Mouse (Mus musculus): Measurements from ENCODE around the gene Xrra1.

Xrra1 gene

DNA sequence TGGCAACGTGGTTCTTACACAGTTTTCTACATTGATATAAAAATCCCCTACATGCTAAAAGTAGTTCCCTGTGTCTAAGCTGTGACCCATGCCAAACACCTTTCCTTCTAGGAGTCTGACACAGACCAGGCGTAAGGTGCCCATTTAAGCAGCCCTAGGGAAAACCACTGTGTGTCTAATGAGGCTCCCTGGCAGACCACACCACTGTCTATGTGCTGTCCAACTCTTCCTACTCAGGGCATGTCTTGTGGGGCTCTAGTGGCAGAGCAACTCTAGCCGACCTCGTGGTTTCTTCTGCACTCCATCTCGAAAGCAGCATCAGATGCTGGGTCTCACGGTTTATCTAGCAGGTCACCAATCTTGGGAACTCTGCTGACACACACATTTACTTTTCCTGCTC is 7.3 kb upstream of the Xrra1 start:
- no peak for DNase-seq

- no peak for DNase-seq
These were observed 5.6 kb upstream of the Xrra1 start for GRCm38 (mm10) chr7:99853350-99853749.

GRCm38 (mm10) chr7:99854311-99854710 is 4.6 kb upstream of the Xrra1 start:
- DNase-seq, result no peak

DNA sequence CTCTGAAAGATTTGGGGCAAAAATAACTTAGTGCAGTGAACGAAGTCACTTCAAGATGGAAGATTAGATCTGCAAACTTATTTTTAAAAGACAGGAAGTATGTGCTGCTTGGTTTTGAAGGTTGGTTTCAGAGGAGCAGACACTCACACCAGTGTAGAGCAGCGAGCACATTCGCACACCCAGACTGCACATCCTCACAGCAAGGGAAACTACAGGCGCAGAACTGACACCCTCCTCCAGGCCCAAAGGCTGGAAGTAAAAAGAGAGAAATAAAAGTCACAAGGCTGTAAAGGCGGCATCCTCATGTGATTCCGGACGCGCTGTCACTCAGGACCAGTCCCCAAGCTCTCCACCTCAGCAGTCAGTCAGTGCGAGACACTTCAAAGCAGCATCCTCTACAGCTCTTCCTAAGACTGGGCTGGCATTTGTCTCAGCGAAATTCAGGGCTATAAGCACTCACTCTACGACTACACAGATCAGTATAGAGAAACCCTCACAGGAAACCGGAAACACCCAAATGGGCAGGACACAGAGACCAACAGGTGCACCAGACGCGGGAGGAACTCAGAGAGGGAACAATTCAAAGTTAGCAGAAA is 2.6 kb upstream of the Xrra1 start:
- DNase-seq, result peak; percentile 68

GRCm38 (mm10) chr7:99858175-99858812 is 622 bp upstream of the Xrra1 start:
- no peak for DNase-seq

- DNase-seq, result no peak
These were observed 4.4 kb downstream of the Xrra1 start, which contains the start of gene Spcs2 for GRCm38 (mm10) chr7:99863362-99863761. Spcs2 (minus strand) TSS chr7:99863462.

GRCm38 (mm10) chr7:99864241-99865028 is 5.5 kb downstream of the Xrra1 start:
- no peak for DNase-seq

- DNase-seq, result no peak
These were observed 6.3 kb downstream of the Xrra1 start for GRCm38 (mm10) chr7:99865219-99865618.

DNA sequence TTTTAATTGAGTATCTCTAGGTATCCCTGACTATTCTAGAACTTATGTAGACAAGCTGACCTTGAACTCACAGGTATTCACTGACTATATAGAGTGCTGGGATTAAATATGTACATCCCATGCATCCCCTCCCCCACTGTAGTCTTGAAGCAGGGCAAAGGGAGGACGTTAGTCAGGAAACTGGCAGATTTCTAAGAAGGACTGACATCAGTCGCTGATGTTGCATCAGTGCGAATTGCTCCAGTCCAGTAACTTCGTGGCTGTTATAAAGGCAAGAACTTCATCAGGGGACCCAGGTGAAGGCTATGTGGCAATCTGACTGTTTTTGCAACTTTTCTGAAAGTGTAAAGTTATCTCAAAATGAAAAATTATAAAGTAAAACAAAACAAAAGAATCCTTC is 10.4 kb downstream of the Xrra1 start:
- no peak for DNase-seq

DNA sequence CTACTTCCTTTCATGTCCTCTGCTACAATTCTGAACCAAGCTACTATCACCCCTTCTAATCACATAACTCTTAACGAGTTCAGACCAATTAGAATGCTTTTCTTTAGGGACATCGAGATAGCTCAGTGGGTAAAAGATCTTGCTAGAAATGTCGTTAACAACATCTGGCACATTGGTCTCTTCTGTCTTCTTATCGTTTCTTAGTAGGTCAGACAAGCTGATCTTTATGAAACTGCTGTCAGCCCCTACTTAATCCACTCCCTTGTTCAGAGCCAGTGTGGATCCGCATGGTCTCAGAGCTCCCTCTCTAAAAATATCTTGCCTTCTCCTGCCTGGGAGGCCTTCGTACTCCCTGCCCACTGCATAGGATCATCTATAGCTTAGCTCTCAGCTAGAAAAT is 15.0 kb downstream of the Xrra1 start:
- no peak for DNase-seq

DNA sequence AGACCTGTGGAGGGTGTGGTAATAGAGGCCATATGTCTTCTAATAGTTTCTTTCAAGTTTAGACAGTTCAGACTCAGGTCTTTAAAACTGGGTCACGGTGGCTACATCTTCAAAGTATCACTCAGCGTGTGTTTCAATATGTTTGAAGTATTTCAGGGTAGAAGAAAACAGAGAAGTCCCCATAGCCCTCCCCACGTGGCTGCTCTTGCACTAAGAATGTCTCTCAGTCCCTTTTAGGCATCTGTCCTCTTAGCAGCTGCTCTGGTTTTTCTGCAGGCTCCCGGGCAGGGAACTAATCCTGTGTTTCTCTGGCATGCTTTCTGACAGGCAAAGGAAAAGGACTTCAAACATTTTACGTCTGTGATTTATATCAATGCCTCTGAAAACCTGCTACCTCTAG is 17.0 kb downstream of the Xrra1 start:
- DNase-seq, result peak; percentile 54

DNA sequence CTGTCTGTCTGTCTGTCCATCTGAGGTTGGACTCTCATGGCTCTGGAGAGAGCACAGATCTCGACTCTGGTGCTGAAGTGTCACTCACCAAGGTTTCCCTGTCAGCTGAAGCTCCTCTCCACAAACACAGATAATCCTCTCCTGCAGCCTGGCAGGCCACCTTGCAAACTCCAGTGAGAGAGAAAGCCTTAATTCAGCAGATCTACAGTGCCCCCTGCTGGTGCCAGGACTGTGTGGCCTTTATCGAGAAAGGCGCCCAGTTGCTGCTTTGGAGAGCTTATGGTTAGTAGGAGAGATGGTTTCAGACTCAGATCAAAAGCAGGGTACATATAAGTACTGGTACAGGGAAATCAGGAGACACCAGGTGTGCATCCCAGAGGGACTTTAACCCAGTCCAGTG is 17.4 kb downstream of the Xrra1 start:
- DNase-seq, result peak; percentile 92

GRCm38 (mm10) chr7:99878254-99878653 is 19.3 kb downstream of the Xrra1 start:
- DNase-seq, result no peak

GRCm38 (mm10) chr7:99887230-99887735 is 28.4 kb downstream of the Xrra1 start:
- DNase-seq, result no peak

DNA sequence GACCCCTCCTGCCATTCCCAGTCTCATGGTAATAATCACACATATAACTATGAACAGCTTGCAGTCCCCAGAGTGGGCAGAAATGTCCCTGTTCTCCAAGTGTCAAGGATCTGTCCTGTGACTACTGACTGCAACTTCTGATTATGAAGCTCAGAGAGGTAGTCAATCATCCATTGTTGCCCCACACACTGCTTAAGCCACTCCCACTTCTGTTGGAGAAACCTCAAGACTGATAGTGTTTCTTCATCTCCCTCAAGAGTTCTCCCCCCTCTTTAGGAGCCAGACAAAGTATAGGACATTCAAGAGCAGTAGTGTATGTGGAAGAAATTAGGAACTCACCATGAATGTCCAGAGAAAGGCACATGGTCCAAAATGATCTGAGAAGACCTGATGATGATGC is 28.8 kb downstream of the Xrra1 start:
- DNase-seq, result no peak

DNA sequence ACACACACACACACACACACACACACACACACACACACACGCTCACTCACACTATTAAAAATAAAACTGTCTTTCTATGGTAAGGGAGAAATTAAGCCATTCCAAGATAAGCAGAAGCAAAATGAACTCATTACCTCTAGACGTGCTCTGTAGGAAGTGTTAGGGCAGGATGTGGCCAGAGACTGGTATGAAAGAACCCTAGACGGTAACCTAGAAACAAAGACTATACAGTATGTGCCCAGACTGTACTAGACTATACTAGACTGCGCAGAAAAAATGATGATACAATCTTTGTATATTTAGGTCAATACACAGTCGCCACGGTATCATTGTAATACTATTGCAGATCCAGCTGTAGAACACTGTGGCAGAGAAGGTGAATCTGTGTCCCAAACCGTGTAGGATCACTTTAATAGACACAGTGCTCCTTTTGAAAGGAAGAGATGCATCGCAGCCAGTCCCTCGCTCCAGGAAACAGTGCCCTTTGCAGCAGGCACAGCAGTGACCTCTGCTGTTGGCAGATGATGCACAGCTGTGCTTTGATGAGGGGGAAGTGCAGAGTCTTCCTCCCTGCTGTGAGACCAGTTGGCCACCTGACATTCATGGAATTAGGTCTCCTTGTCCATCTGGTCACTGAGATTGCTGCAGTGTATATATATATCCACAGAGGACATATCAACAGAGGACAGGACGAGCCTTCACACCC is 30.4 kb downstream of the Xrra1 start:
- DNase-seq, result peak; percentile 84

- peak; percentile 78 for DNase-seq
These were observed 31.3 kb downstream of the Xrra1 start for GRCm38 (mm10) chr7:99890168-99890755.

DNA sequence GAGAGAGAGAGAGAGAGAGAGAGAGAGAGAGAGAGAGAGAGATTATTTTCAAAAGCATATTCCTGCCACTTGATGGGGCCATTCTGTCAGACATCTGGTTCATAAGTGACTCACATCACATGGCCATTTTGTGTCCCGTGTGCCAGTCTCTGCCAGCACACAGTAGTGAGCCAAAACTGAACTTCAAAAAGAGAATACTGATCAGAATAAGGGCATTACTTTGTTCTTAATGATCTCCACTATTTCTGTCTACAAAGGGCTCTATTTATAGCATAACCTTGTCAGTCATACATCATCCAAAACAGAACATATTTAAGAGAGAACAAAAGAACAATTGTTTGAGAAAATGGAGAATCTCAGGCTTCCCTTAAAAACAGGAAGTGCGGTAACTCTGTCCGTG is 32.6 kb downstream of the Xrra1 start:
- no peak for DNase-seq

DNA sequence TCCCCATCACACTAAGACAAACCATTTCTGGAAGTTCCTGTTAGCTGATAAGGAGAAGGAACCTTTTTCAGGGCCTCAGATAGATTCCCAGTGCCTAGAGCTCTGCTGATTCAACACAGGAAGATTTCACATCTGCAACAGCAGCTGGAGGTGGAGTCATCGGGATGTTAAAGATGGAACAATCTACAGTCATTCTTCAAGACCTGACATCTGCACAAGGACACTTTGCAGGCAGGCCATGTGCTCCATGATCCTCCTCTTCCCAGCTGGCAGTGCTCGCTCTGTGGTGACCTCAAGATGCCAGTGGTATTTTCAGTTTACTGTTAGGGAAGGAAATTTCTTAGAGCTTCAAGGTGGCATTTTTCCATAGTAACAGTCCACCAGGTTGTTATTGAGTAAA is 33.4 kb downstream of the Xrra1 start:
- DNase-seq, result peak; percentile 10

GRCm38 (mm10) chr7:99893967-99894366 is 35.1 kb downstream of the Xrra1 start:
- DNase-seq, result no peak

- no peak for DNase-seq
These were observed 35.6 kb downstream of the Xrra1 start for GRCm38 (mm10) chr7:99894478-99894877.

- DNase-seq, result no peak
These were observed 38.0 kb downstream of the Xrra1 start for GRCm38 (mm10) chr7:99896905-99897304.

DNA sequence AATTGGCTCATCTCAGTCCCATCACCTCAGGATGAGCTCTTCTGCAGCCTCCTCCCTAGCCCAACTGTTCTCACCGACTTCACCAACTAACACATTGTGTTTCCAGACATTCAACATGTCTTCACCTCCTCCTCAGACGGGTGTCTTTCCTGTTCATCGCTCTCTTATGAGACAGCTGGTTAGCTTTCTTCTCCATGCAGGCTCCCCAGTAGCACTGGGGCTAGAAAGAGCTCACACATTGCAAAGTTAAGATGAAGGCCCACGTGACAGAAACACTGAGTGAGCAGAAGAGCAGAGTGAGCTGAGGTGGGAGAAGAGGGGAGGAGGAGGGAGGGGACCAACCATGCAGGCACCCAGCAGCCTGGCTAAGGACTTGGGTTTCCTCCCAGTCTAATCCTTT is 43.3 kb downstream of the Xrra1 start:
- peak; percentile 79 for DNase-seq

Data from thymus, postnatal 14 days (tissue).